Mouse (Mus musculus): ENCODE data around the gene Tnfrsf21.

The Tnfrsf21 gene

DNA sequence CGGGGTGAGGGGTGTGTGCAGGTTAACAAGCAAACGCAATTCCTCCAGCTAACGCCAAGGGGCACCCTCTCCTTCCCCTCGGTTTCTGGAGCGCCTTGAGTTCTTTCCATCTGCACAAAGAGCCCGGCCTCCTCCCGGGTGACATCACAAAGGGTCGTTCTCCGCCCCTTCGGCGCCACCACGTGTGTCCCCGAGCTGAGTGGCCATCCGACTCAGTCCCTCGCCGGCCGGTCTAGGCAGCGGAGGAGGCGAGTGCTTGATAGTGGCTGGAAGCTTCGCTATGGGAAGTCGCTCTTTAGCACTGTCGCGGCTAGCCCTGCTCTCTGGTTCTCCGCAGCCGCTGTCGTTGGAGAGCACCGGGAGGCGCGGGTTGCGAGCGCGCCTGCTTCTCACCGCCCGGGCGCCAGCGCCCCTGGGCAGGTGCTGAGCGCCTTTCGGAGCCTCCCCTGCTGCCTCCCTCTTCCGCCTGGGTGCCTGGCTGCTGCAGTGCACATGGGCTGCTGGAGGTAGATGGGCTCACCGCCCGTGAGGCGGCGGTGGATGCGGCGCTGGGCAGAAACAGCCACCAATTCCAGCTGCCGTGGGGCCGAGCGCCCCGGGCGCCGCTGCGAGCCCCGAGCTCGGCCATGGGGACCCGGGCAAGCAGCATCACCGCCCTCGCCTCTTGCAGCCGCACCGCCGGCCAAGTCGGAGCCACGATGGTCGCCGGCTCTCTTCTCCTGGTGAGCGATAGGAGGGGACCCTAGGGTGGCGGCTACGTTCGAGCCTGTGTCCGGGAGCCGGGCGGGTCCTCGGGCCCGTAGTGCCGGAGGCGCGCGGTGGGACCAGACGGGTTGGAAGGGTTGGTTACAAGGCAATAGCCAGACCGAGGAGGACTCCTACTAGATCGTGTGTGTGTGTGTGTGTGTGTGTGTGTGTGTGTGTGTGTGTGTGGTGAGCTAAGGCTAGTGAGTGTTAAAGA, at the start of gene Tnfrsf21:
Gene Tnfrsf21, plus strand, starts transcription at position 185 of the 961 bp plus-strand sequence.
- peak; percentile 96 for DNase-seq (ENCODE audit: low read depth, low spot score)

GRCm38 (mm10) chr17:42968174-42968573, 48.2 kb upstream of the Tnfrsf21 start:
- DNase-seq (ENCODE audit: low read depth, low spot score) = no peak

DNA sequence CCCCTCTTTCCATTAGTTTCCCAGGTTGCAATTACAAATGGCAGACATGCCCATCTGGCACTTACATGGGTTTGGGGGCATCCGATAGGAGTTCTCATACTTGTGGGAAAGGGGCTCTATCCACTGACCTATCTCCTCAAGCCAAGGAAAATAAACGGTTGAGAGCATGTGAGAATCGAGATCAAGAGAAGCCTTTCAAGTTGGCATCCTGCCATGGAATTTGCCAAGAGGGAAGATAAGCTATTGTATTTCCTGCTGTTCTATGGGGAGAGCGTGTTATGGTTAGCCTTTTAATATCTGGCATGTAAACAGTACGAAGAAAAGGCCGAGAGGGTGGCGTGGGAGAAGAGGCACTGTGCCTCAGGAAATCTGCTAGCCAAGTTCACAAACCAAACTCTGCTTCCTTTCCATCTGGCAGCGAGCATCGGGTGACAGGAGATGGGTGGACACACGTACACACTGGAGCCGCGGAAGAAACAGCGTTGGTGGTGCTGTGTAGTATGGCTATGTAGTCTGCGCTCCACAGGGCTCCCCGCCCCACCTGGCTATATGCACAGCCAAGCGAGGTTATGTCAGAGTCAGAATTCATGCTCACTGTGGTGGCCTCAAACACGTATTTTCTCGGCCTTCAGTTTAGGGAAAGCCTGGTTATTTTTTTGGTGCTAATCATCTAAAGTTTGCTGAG, 40.9 kb upstream of the Tnfrsf21 start:
- DNase-seq (ENCODE audit: low read depth, low spot score) = no peak

- peak; percentile 75 for DNase-seq (ENCODE audit: low read depth, low spot score)
Observed at GRCm38 (mm10) chr17:42977766-42978165, 38.6 kb upstream of the Tnfrsf21 start.

DNA sequence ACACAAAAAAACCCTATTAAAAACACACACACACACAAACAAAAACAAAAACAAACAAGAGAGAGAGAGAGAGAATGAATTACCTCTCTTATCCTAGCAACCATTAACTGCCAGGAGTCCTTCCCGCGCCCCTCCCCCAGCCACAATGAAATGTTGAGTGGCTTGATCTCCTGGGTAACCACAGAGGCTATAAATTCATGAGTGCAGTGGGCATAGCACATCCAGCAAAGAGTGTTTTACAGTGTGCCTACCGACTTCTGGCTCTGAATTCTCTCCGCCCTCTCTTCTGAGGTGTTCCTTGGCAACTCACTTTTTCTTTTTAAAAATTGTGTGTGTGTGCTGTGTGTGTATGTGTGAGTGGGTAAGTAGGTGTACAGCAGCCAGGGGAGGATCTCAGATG, 38.0 kb upstream of the Tnfrsf21 start:
- DNase-seq (ENCODE audit: low read depth, low spot score) = no peak

DNA sequence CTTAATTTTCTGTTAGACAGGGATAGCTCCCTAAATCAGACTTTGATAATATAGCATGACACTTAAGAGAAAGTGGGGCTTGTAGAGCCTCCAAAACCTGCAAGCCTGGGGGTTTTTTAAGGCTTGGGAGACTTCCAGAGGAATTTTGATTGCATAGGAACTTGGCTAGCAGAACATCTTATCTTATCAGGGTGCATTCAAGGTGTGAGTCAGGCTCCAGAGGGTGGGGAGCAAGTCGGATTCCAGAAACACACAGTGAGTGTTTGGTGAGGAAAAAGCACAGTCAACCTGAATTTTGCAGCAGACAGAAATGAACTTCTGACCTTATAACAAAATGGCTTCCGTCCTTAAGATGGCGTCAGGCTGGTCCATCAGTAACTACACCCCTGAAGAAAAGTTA, 34.5 kb upstream of the Tnfrsf21 start:
- no peak for DNase-seq (ENCODE audit: low read depth, low spot score)

- DNase-seq (ENCODE audit: low read depth, low spot score) = no peak
Observed at GRCm38 (mm10) chr17:42982568-42982967, 33.8 kb upstream of the Tnfrsf21 start.

DNA sequence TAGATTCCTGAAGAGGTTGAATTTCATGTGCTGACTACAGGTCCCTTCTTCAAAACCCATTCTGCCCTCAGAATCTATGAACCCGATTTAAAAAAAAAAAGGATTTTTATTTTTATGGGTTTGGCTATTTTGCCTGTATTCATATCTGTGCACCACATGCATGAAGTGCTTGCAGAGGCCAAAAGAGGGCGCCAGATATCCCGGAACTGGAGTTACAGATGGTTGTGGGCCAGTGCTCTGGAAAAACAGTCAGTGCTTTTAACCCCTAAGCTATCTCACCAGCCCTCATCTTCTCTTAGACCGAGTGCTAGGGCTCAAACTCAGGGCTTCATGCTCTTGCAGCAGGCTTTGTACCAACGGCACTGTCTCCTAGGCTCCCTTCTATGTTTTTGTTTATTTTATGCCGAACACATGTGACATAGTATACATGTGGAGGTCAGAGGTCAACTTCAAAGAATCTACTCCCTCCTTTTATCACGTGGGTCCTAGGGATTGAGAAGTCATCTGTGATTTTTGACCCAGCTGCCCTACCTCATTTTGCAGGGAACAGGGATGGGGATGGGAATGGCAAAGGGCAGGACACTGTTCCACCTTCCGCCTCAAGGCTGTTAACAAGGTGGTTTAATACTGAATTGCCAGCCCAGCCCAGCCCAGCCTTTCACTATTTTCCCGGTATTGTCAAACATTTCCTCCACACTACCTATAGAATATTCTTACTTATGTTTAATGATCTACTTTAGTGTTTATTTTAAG, 30.3 kb upstream of the Tnfrsf21 start:
- DNase-seq (ENCODE audit: low read depth, low spot score) = peak; percentile 77

DNA sequence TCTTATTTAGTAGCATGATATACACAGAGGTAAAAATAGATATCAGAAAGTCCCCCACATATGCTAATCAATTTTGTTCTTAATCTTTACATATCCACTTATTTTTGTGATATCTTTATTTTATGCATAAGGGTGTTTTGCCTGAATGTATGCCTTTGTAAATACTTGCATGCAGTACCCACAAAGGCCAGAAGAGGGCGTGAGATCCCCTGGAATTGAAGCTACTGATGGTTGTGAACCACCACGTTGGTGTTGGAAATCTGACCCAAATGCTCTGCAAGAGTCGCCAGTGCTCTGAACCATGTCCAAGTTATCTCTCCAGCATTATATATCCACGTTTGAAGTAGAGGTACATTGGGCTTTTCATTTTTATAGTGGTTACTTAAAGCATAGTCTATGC, 28.7 kb upstream of the Tnfrsf21 start:
- DNase-seq (ENCODE audit: low read depth, low spot score) = peak; percentile 86

GRCm38 (mm10) chr17:42989981-42990380, 26.4 kb upstream of the Tnfrsf21 start:
- peak; percentile 80 for DNase-seq (ENCODE audit: low read depth, low spot score)

DNA sequence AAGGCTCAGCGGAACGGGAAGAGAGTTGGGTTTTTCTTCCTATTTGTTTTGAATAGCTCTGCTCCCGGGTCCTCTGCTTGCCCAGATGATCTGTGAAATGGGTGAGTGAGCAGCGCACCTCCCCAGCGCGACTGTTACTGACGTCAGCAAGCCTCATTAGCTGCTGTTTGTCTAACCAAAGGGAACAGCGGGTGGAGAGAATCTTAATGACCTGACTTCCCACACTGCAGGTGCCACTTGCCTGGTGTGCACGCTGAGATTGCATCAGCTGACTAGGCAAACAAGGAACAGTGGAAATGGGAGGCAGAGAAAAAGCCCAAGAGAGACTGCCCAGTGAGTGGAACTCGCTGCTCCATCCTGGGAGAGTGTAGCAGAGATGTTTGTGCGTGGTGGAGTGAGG, 25.2 kb upstream of the Tnfrsf21 start:
- peak; percentile 52 for DNase-seq (ENCODE audit: low read depth, low spot score)

DNA sequence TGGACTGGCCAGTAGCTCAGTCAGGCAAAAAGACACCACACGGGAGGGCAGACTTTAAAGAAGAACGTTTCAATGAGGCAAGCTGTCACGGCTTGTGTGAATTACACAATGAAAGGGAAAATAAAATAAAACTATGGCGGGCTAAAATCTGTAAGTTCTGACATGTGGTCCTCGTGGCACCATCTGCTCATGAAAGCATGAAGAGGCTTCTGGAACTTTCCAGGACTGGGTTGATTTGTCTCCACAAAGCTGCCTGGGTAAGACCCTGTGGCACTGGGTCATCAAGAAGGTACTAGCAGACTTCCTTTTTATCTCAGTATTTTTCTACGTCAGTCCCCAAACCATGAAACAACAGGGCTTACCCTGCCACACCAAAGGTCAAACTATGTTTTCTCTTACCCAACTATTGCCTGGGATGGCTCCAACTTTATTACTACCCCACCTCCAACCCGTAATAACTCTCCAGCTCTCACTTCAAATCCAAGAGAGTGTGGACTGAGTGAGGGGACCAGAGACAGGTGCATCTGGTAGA, 16.8 kb upstream of the Tnfrsf21 start:
- no peak for DNase-seq (ENCODE audit: low read depth, low spot score)

- DNase-seq (ENCODE audit: low read depth, low spot score) = no peak
Observed at GRCm38 (mm10) chr17:43000598-43000997, 15.8 kb upstream of the Tnfrsf21 start.

GRCm38 (mm10) chr17:43012718-43013117, 3.6 kb upstream of the Tnfrsf21 start:
- DNase-seq (ENCODE audit: low read depth, low spot score) = peak; percentile 82

GRCm38 (mm10) chr17:43017341-43018052, 1.1 kb downstream of the Tnfrsf21 start:
- peak; percentile 72 for DNase-seq (ENCODE audit: low read depth, low spot score)

DNA sequence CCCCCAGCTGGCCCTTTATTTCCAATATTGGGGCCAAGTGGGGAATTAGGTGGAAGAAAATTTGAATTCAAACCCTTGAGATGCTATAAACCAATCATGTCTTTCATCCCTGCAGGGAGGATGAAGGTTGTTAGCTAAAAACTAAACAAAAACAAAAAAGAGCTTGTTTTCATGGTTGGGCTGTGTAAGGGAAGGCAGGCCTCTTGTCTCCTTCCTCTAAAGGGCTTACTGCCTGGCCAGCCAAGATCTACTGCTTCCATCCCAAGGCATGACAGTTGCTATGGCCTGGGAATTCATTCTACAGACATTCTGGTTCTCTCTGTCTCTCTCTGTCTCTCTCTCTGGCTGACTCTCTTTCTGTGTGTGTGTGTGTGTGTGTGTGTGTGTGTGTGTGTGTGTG, 1.7 kb downstream of the Tnfrsf21 start:
- DNase-seq (ENCODE audit: low read depth, low spot score) = no peak

DNA sequence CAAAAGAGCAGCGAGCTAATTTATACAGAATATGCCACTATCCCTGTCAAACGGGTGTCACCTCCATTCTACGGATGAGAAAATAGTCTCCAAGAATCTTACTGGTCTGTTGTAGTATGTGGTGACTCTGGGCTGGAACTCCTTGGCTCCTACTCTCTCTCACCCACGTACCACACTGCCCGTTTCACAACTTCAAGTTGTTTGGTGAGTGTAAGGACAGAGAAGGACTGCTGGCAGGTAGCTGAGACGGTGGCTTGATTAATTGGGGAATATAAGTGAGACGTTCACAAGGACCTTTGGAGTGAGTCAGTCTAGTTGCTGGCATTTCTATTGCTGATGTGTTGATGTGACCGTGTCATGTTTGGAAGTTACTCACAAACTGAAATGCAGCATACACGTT, 3.3 kb downstream of the Tnfrsf21 start:
- DNase-seq (ENCODE audit: low read depth, low spot score) = no peak

DNA sequence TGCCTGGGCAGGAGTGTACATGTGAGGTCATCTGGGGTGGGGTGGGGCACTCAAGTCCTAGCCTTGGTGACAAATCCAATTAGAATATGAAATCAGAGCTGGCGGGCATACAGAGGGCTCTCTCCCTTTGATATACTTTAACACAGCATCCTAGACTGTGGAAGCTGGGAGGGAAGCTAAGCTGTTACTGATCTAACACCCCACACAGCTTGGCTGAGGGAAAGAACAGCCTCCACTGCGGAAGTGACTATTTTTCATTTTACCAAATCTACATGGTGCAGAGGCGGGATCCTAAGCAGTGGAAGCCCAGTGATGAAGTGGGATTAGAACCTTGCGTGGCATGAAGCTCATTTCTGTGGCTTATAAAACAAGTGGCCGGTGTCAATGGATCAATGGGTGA, 4.7 kb downstream of the Tnfrsf21 start:
- DNase-seq (ENCODE audit: low read depth, low spot score) = no peak

GRCm38 (mm10) chr17:43022056-43022455, 5.7 kb downstream of the Tnfrsf21 start:
- DNase-seq (ENCODE audit: low read depth, low spot score) = no peak

DNA sequence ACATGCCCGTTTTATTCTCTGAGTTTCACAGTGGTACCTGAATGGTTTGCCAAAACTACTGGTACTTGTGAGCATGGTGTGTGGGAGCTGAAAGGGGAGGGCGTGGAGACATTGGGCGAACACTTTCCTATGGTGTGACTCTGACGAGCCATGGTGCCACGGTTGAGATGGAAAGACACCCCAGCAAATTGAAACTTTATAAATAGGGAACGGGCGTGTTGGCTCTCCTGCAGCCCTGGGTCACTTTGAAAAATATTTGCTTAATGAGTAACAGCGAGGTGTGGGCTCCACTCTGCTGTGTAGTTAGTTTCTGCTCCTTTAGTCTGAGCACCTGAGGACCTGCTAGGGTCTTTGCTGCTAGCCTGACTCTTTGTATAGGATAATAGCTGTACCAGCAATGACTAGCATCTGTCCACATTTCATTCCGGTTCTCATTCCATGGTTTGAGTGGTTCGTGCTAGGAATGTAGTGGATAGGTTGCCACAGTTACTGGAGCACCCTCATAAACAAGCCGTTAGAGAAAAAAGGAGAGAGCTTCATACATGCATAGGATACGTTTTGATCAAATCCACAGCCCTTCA, 7.4 kb downstream of the Tnfrsf21 start:
- no peak for DNase-seq (ENCODE audit: low read depth, low spot score)

- DNase-seq (ENCODE audit: low read depth, low spot score) = peak; percentile 31
Observed at GRCm38 (mm10) chr17:43024531-43024930, 8.2 kb downstream of the Tnfrsf21 start.
